Mouse (Mus musculus) MEL (cell line): ENCODE measurements around the gene Ablim1.

ENCODE experiments used
- CTCF ChIP-seq, 3 experiments: IDR thresholded peaks in 2 of 3; conservative IDR thresholded peaks in 1 of 3; 2 replicates each; pipeline ENCODE4 v1.5.1; 2011 to 2012; ENCODE audit warnings: low read length in 3 of 3, low read depth in 2 of 3, mild to moderate bottlenecking in 2 of 3, improper control_type of control experiment in 1 of 3, inconsistent platforms in 1 of 3, mixed read lengths in 1 of 3, moderate library complexity in 1 of 3; ENCODE audit not compliant: control insufficient read depth in 1 of 3, insufficient read depth in 1 of 3, poor library complexity in 1 of 3, severe bottlenecking in 1 of 3
- E2F4 ChIP-seq: IDR thresholded peaks from 2 replicates; pipeline ENCODE4 v1.6.1; 2011; ENCODE audit warnings: low read depth, low read length, improper control_type of control experiment, borderline replicate concordance
- EP300 ChIP-seq, 2 experiments: IDR thresholded peaks; 2 replicates each; pipeline ENCODE4 v1.6.1; 2011; ENCODE audit warnings: improper control_type of control experiment in 2 of 2, low read length in 2 of 2, low read depth in 1 of 2, mild to moderate bottlenecking in 1 of 2
- GATA1 ChIP-seq: IDR thresholded peaks from 2 replicates; pipeline ENCODE4 v1.6.1; 2011; ENCODE audit warnings: low read depth, low read length, improper control_type of control experiment
- JUND ChIP-seq: IDR thresholded peaks from 2 replicates; pipeline ENCODE4 v1.6.1; 2011; ENCODE audit warnings: low read depth, mild to moderate bottlenecking, improper control_type of control experiment, low read length
- MYC ChIP-seq: IDR thresholded peaks from 2 replicates; pipeline ENCODE4 v1.6.1; 2011; ENCODE audit warnings: low read depth, mild to moderate bottlenecking, low read length, improper control_type of control experiment, moderate library complexity
- NELFE ChIP-seq: IDR thresholded peaks from 2 replicates; pipeline ENCODE4 v1.6.1; 2011; ENCODE audit warnings: low read depth, low read length, improper control_type of control experiment
- POLR2A ChIP-seq, 2 experiments: IDR thresholded peaks; 2 replicates each; pipeline ENCODE4 v1.6.1; 2011 to 2012; ENCODE audit warnings: low read length in 2 of 2, mild to moderate bottlenecking in 2 of 2, control low read depth in 1 of 2, improper control_type of control experiment in 1 of 2, low read depth in 1 of 2, moderate library complexity in 1 of 2; ENCODE audit not compliant: control insufficient read depth in 1 of 2, insufficient read depth in 1 of 2, poor library complexity in 1 of 2
- TAL1 ChIP-seq: IDR thresholded peaks from 2 replicates; pipeline ENCODE4 v1.6.1; 2012; ENCODE audit warnings: mild to moderate bottlenecking, inconsistent platforms, low read length, moderate library complexity, mixed read lengths
- TBP ChIP-seq: IDR thresholded peaks from 2 replicates; pipeline ENCODE4 v1.8.0; 2011; ENCODE audit warnings: low read depth, low read length, improper control_type of control experiment
- ZC3H11A ChIP-seq: IDR thresholded peaks from 2 replicates; pipeline ENCODE4 v1.6.1; 2012; ENCODE audit warnings: low read depth, mild to moderate bottlenecking, inconsistent platforms, low read length, improper control_type of control experiment

DNA sequence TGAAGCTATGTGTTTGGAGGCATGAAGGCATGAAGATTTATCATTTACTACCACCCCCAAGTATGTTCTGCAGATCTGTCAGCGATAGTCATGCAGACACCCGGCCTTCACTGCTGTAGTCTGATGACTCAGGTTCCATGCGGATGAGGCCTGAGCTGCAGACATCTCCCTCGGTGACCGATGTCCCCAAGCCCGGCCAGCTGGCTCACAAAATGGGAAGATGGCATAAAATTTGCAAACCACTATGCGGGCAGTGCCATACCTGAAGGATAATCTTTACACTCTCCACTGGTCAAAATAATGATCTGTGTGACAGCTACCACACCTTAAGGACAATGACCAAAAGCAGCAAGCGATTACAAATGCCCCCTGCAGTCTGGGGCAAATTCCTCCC, 113.6 kb downstream of the Ablim1 start:
- TF ChIP-seq TBP (no peak), NELFE (no peak), CTCF (IDR thresholded peaks at IDR 0.05 in 2 of 3, conservative IDR thresholded peaks at IDR 0.05 in 1 of 3; ENCODE audit: control insufficient read depth in 1 of 3, insufficient read depth in 1 of 3, low read depth in 2 of 3, low read length in 3 of 3, poor library complexity in 1 of 3, severe bottlenecking in 1 of 3) (no peak), EP300 (IDR thresholded peaks at IDR 0.05; ENCODE audit: low read depth in 1 of 2, low read length in 2 of 2) (no peak), ZC3H11A (no peak), TAL1 (no peak), POLR2A (IDR thresholded peaks at IDR 0.05; ENCODE audit: control insufficient read depth in 1 of 2, insufficient read depth in 1 of 2, low read depth in 1 of 2, low read length in 2 of 2, poor library complexity in 1 of 2) (no peak), JUND (no peak), GATA1 (no peak), MYC (no peak), E2F4 (no peak)
